Mouse (Mus musculus): Measurements from ENCODE around the gene Jakmip3. TPM values are rescaled to one million over a fixed set of nuclear protein-coding genes. Genes with fewer than 3 reads are reported as not detected.

Gene Jakmip3
- 10 to 100 TPM in 2 of 4 experiments, 1 to 10 TPM in 2; 4.4 to 13.1 (median 8.8) TPM for total RNA-seq (2022)

GRCm38 (mm10) chr7:138940612-138941461 is at the start of gene Jakmip3:
TSS of gene Jakmip3 (plus strand) at chr7:138940730.
- no peak for DNase-seq

DNA sequence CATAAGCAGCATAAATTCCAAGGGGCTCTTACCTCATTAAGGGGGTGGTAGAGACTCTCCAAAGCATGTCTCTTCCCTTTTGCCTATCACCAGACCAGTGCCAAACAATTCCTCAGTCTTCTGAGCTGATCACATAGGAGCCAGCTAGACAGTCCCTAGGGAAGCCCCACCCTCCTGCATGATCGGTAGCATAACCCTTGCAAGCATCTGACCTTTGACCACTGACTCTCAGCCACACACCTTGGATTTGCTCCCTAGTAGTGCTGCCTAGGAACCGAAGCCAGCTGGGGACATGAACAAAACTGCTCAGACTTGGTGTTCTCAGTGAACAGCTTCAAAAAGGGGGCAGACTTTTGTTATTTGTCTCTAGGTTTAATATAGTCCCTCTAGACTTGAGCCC is 42.4 kb upstream of the Jakmip3 start:
- DNase-seq, result no peak

DNA sequence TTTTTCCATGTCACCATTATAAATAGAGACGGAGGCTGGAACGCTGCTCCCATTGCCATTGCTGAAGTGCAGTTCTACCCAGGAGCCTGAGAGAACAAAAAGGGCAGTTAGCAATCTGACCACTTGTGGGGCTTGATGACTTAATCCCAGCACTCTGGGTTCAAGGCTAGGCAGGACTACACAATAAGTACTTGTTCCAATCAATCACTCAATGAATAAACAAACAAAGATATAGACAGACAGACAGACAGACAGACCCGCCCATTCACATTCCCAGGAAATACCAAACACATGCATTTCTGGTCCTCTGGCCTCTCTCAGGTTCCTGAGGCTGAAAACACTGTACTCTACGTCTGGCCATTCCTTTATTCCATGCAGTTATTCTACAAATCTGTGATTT is 41.8 kb upstream of the Jakmip3 start:
- DNase-seq, result no peak

DNA sequence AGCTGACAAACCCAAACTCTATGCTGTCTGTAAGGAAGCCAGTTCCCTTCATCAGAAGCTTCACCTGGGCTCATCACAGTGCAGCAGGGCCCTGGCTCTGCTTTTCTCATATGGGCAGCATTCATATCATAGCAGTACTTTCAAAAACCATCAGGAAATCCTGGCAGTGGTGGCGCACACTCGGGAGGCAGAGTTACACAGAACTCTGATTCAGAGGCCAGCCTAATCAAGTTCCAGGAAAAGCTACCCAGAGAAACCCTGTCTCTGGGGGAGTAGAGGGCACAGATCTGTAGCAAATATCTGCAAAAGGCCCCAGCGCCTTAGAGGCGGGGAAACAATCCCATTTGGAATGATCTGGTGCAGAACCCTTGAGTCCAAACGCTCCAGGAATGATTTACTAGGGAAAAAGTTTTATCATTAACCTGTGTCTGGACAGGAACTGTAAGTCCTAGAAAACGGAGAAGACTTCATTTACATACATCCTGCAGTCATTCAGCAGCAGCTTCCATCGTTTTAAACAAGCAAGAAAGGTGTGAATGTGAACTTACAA is 36.6 kb upstream of the Jakmip3 start:
- DNase-seq, result no peak

GRCm38 (mm10) chr7:138906441-138906840 is 34.1 kb upstream of the Jakmip3 start:
- no peak for DNase-seq

DNA sequence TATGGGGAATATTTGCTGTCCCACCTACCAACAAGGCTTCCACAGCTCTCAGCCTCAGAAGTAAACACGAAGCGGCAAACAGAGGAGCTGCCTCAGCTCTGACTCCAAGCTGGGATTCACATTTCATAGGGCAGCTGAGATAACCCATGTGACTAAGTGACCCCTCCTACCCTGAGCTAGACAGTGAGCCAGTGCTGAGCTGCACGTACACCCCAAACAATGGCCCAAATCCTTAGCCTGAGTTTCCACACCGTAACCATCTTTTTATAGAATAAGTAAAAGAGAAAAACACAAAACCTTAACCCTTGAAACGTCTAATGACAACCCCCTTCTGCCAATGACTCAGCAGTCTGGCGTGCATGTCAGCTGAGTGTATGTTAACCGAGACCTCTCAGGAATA is 33.5 kb upstream of the Jakmip3 start:
- peak; percentile 41 for DNase-seq

GRCm38 (mm10) chr7:138907976-138908375 is 32.6 kb upstream of the Jakmip3 start:
- no peak for DNase-seq

- DNase-seq, result no peak
These were observed 31.7 kb upstream of the Jakmip3 start for GRCm38 (mm10) chr7:138908768-138909276.

DNA sequence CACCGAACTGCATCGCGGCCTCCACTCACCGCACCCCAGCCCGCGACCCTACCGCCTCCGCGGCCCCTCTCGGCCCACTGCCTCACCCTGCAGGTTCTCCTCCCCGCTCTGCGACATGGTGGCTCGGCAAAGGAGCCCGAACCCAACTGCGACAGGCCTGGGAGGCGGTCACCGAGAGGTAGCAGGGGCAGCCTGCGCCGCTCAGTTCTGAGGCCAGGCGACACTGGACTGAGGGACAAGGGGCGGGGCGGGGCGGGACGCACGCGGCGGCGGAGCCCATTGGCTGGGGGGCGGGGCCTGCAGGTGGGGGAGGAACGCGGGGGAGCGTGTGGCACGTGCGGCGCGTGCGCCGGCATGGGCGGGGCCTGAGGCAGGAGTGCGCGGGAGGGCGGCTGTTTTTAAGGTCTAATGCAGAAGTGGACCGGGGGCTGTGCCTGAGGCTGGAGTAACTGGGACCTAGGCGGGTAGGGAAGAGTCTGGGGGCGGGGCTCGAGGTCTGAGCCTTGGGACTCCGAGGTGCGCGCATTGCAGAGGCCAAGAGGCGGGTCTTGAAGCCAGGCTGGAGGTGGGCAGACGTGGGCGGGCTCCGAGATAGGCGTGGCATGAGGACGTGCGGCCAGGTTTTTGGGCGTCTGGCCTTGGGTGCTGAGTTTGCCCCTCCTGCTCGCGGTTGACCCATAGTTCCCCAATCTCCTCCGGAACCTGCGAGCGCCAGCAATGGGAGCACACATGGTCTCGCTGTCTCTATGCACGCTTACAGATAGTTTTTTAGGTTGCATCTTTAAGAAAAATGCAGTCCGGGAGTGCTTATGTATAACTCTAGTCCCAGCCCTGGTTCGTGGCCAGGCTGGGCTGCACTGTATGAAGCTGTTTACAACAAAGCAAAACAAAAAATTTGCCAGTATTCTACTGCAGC is 31.0 kb upstream of the Jakmip3 start, which contains the start of gene Bnip3:
TSS of gene Bnip3 (minus strand) at position 243 of the 916 bp plus-strand sequence.
- peak; percentile 95 for DNase-seq

- no peak for DNase-seq
These were observed 30.4 kb upstream of the Jakmip3 start for GRCm38 (mm10) chr7:138910193-138910562.

- DNase-seq, result peak; percentile 47
These were observed 26.9 kb upstream of the Jakmip3 start for GRCm38 (mm10) chr7:138913616-138914015.

GRCm38 (mm10) chr7:138919156-138919944 is 21.2 kb upstream of the Jakmip3 start:
- peak; percentile 89 for DNase-seq

DNA sequence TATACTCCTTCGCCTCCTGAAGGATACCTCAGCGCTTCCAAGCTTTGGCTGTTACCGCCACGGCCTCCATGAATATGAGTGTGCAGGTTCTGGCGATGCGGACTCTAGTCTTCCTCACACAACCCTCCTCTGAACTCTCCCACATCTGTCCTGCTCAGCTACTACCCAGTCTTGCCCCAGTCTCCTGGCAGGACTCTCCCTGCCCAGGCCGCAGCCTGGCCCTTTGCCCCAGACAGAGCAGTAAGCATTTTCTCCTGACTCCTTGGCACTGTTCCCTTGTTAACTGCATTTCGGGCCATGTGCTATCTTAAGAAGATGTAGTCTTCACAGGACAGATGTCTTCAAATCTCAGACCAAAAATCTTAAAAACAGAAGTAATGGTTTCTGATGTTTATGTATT is 18.9 kb upstream of the Jakmip3 start:
- DNase-seq, result no peak

DNA sequence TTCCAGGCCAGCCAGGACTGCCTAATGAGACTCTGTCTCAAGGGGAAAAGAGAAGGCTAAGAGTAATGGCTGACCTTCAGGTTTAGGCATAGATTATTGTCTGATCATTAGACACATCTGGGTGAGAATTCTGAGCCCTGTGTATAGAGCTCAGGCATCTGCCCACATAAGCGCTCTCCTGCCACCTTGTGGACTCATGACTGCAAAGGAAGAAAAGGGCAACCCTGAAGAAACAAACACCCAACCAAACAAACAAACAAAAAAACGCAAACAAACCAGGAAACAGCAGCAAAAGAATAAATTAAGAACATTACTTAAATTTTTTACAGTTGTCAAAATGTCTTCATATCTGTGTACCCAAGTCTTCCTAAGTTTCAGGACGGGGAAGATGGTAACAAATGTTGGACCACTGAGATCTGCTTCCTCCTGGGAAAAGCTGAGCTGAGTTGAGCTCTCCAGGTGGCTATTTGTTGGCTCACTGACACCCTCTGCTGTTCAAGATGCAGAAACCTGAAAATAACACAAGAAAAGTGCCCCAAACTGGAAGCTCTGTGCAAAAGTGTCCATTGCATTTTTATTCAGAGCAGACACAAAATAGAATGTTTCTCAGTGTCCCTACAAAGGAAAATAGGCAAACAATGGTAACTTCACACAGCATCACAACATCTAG is 16.6 kb upstream of the Jakmip3 start:
- DNase-seq, result no peak

GRCm38 (mm10) chr7:138928456-138928855 is 12.1 kb upstream of the Jakmip3 start:
- DNase-seq, result no peak

GRCm38 (mm10) chr7:138934523-138934922 is 6.0 kb upstream of the Jakmip3 start:
- no peak for DNase-seq

GRCm38 (mm10) chr7:138938991-138939390 is 1.5 kb upstream of the Jakmip3 start:
- no peak for DNase-seq

DNA sequence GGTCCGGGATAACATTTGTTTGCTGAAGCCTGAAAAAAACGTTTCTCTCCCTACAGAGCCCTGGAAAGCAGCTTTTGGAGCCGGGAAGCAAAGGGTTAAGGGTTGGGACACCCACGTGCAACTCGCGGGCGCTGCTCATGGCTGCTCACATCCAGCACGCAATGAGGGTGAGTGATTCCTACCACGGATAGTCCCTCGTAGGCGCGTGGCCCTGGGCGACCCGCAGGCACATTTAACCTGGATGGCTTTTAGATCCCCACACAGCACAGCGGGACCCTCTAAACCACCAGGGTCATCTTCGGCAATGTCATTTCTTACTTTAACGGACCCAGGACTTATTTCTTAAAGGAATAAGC is 296 bp upstream of the Jakmip3 start:
- no peak for DNase-seq

GRCm38 (mm10) chr7:138941571-138941970 is 1.0 kb downstream of the Jakmip3 start:
- DNase-seq, result peak; percentile 30

GRCm38 (mm10) chr7:138942301-138942700 is 1.8 kb downstream of the Jakmip3 start:
- DNase-seq, result no peak

- DNase-seq, result no peak
These were observed 5.1 kb downstream of the Jakmip3 start for GRCm38 (mm10) chr7:138945668-138946067.

All from adrenal gland, adult 8-10 months (tissue).